Mouse (Mus musculus) lung, embryonic 14.5 days (tissue): Measurements from ENCODE around the gene Glt6d1. TPM values are rescaled to one million over a fixed set of nuclear protein-coding genes. Genes with fewer than 3 reads are reported as not detected.
"Not testable (repeated sequence)": the region's sequence is repeated elsewhere in the genome, so short reads cannot be mapped to it uniquely, and the experiment has no call there.

Experiments used
- ATAC-seq: fragments of 200-750 bp; cut with Nextera tagmentation; 2 replicates; pipeline ENCODE4 v1.8.0; 2017; ENCODE audit warnings: mild to moderate bottlenecking, moderate TSS enrichment, moderate library complexity; ENCODE audit not compliant: insufficient read depth
- DNase-seq: peaks from one replicate; pipeline ENCODE4 v3.0.0-alpha.2; 2015
- H3K27ac ChIP-seq: fragments of 300-500 bp; sonication (generic); 2 replicates; pipeline ENCODE4 v1.5.1; 2014; ENCODE audit warnings: low read depth, mild to moderate bottlenecking, moderate library complexity
- H3K27me3 ChIP-seq: fragments of 300-500 bp; sonication (generic); 2 replicates; pipeline ENCODE4 v1.6.1; 2014; ENCODE audit warnings: low read length, control low read depth; ENCODE audit not compliant: insufficient read depth
- H3K36me3 ChIP-seq: fragments of 300-500 bp; sonication (generic); 2 replicates; pipeline ENCODE4 v1.6.1; 2014; ENCODE audit warnings: control low read depth; ENCODE audit not compliant: insufficient read depth
- H3K4me1 ChIP-seq: fragments of 300-500 bp; sonication (generic); 2 replicates; pipeline ENCODE4 v1.6.1; 2014; ENCODE audit warnings: antibody characterized with exemption, control low read depth; ENCODE audit not compliant: insufficient read depth
- H3K4me2 ChIP-seq: fragments of 300-500 bp; sonication (generic); 2 replicates; pipeline ENCODE4 v1.6.1; 2014; ENCODE audit warnings: mild to moderate bottlenecking
- H3K4me3 ChIP-seq: fragments of 300-500 bp; sonication (generic); 2 replicates; pipeline ENCODE4 v1.5.1; 2014; ENCODE audit warnings: low read depth, low read length
- H3K9ac ChIP-seq: fragments of 300-500 bp; sonication (generic); 2 replicates; pipeline ENCODE4 v1.6.1; 2014
- H3K9me3 ChIP-seq: fragments of 300-500 bp; sonication (generic); 2 replicates; pipeline ENCODE4 v1.6.1; 2016; ENCODE audit warnings: low read depth, low read length, control low read depth
- CTCF ChIP-seq: IDR thresholded peaks from 2 replicates; pipeline ENCODE4 v1.5.1; 2016; ENCODE audit warnings: antibody characterized with exemption, low read depth
- WGBS: fragments of 180-500 bp; shearing (Covaris S2); extraction: QIAGEN DNeasy Blood & Tissue Kit; methylation state at CpG from one replicate; pipeline ENCODE4 v1.1.7; 2014; 5-methylcytosine and 5-hydroxymethylcytosine counted together
- polyA plus RNA-seq: library from polyadenylated mRNA; unstranded; fragments of >200 nt; fragmentation: Nextera tagmentation; extraction: Ambion mirVana; gene quantifications from 2 replicates; pipeline ENCODE4 v1.2.1, GENCODE M21; 2014

Glt6d1 gene
- polyA plus RNA-seq: not detected in 2 replicates

- not testable (repeated sequence) for H3K4me1 ChIP-seq, H3K27ac ChIP-seq, H3K36me3 ChIP-seq, H3K9me3 ChIP-seq, ATAC-seq, H3K4me3 ChIP-seq, DNase-seq, H3K4me2 ChIP-seq, H3K9ac ChIP-seq, H3K27me3 ChIP-seq
- WGBS: 74% methylated on average over 1 of the region's 1 CpGs
These were observed at the start of gene Glt6d1 for GRCm38 (mm10) chr2:25815748-25816147. Gene Glt6d1, minus strand, starts transcription at chr2:25815848.

- ATAC-seq: no peak
- 14% methylated on average over 4 of the region's 4 CpGs for WGBS
- DNase-seq: peak; percentile 66
- Histone ChIP-seq H3K36me3 (no peaks in the 10 kb centered on the region), H3K9me3 (no peaks in the 10 kb centered on the region), H3K4me1 (peaks cover 8% of the 10 kb centered on the region; the same call in 1 of the 2 replicates), H3K27me3 (peaks cover 28% of the 10 kb centered on the region), H3K9ac (no peak overlapping the region), H3K4me3 (no peak overlapping the region), H3K4me2 (no peak overlapping the region), H3K27ac (no peak overlapping the region)
- peak; percentile 11; the same call in 1 of the 2 replicates for TF ChIP-seq CTCF
These were observed 49.8 kb upstream of the Glt6d1 start for GRCm38 (mm10) chr2:25865412-25865811.

- peak overlapping the region; percentile 88 for H3K4me2 ChIP-seq
These were observed 48.6 kb upstream of the Glt6d1 start for GRCm38 (mm10) chr2:25864230-25864629.

DNA sequence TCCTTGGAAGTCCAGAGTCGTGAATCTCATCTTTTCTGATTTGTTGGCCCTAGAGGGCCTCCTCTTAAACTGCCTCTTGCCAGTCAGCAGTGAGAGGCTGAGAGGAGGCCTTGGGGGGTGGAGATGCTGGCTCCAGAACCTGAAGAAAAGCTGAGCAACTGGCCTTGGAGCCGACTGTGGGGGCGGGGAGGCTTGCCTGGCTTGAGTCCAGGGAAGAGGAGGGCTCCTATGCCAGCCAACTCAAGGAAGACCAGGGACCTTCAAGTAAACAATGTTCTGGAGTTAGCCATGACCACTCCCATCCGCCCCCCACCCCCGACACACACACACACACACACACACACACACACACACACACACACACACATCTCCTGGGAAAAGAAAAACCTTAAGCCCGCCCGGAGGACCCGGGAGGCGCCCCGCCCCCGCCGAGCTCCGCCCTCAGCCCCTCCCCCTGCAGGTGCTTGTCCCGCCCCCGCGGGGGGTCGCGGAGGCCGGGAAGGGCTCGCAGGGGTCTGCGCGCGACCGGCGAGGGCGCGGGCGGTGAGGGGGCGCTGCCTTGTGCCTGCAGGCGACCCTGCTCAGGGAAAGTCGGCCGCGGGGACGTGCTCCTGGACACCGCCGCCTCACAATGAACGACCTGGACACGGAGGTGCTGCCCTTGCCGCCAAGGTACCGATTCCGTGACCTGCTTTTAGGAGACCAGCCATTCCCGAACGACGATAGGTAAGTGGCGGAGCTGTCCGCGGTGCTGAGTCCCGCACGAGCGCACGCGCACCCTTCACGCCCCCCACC, 47.9 kb upstream of the Glt6d1 start, which contains the start of gene Kcnt1:
Gene Kcnt1, plus strand, starts transcription at position 398 of the 795 bp plus-strand sequence.
- Histone ChIP-seq H3K36me3 (no peaks in the 10 kb centered on the region), H3K27me3 (peaks cover 28% of the 10 kb centered on the region), H3K9me3 (no peaks in the 10 kb centered on the region), H3K27ac (no peak within 1 kb of the TSS), H3K4me3 (peak within 1 kb of the TSS; percentile 40), H3K9ac (peak within 1 kb of the TSS; percentile 26; the same call in 1 of the 2 replicates), H3K4me1 (peaks cover 8% of the 10 kb centered on the region; the same call in 1 of the 2 replicates), H3K4me2 (peak within 1 kb of the TSS; percentile 88)
- TF ChIP-seq CTCF: no peak
- 1% methylated on average over 53 of the region's 53 CpGs for WGBS
- peak; percentile 38; the same call in 1 of the 2 replicates for ATAC-seq
- peak; percentile 70 for DNase-seq

More at GRCm38 (mm10) chr2:25864230-25864629, 48.6 kb upstream of the Glt6d1 start:
- 5% methylated on average over 18 of the region's 18 CpGs for WGBS
- Histone ChIP-seq H3K36me3 (no peaks in the 10 kb centered on the region), H3K9ac (no peak overlapping the region), H3K4me3 (peak overlapping the region; percentile 40), H3K9me3 (no peaks in the 10 kb centered on the region), H3K27ac (no peak overlapping the region), H3K27me3 (peaks cover 28% of the 10 kb centered on the region), H3K4me1 (peaks cover 8% of the 10 kb centered on the region; the same call in 1 of the 2 replicates)
- ATAC-seq (no peak), DNase-seq (peak; percentile 17)
- no peak; the same call in 1 of the 2 replicates for TF ChIP-seq CTCF

- no peak for ATAC-seq
- WGBS: 54% methylated on average over 5 of the region's 5 CpGs
- Histone ChIP-seq H3K4me3 (0 out of 2 replicates have a peak overlapping the region, but pooled peaks have one; percentile 40), H3K9ac (no peak overlapping the region), H3K4me1 (peaks cover 8% of the 10 kb centered on the region; the same call in 1 of the 2 replicates), H3K27me3 (peaks cover 28% of the 10 kb centered on the region), H3K27ac (no peak overlapping the region), H3K9me3 (no peaks in the 10 kb centered on the region), H3K4me2 (peak overlapping the region; percentile 88; the same call in 1 of the 2 replicates), H3K36me3 (no peaks in the 10 kb centered on the region)
- no peak for TF ChIP-seq CTCF
- peak; percentile 3 for DNase-seq
These were observed 47.1 kb upstream of the Glt6d1 start for GRCm38 (mm10) chr2:25862696-25863270.

GRCm38 (mm10) chr2:25862038-25862437, 46.4 kb upstream of the Glt6d1 start:
- peaks cover 8% of the 10 kb centered on the region; the same call in 1 of the 2 replicates for H3K4me1 ChIP-seq
- no peak for DNase-seq
- H3K36me3 ChIP-seq: no peaks in the 10 kb centered on the region
- no peak for ATAC-seq
- H3K9ac ChIP-seq: no peak overlapping the region
- 57% methylated on average over 2 of the region's 2 CpGs for WGBS
- H3K27me3 ChIP-seq: peaks cover 28% of the 10 kb centered on the region
- H3K9me3 ChIP-seq: no peaks in the 10 kb centered on the region
- H3K4me2 ChIP-seq: no peak overlapping the region
- no peak overlapping the region for H3K4me3 ChIP-seq
- H3K27ac ChIP-seq: no peak overlapping the region
- TF ChIP-seq CTCF: no peak

DNA sequence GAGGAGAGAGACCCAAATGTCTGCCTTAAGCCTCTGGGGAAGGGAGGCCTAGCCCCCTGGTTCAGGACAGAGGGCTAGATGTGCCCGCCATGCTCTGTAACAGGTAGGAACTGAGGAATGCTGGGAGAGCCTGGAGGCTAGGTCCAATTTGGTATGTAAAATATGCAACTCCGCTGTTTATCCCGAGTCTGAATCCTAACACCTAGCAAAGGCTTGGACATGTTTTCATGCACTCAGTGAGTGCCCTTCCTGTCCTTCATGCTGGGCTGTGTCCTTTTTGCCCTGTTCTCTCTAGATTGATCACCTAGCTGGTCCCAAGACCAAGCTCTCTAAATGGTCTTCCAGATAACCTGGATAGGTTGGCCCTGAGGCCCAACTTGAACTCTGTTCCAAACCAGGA, 44.2 kb upstream of the Glt6d1 start:
- no peak for TF ChIP-seq CTCF
- Histone ChIP-seq H3K27ac (no peak overlapping the region), H3K9ac (no peak overlapping the region), H3K4me1 (peaks cover 8% of the 10 kb centered on the region; the same call in 1 of the 2 replicates), H3K27me3 (peaks cover 21% of the 10 kb centered on the region), H3K4me2 (no peak overlapping the region), H3K36me3 (no peaks in the 10 kb centered on the region), H3K4me3 (no peak overlapping the region), H3K9me3 (no peaks in the 10 kb centered on the region)
- ATAC-seq: no peak
- no peak for DNase-seq
- 83% methylated on average over 3 of the region's 3 CpGs for WGBS
